In the genomic region with DNA sequence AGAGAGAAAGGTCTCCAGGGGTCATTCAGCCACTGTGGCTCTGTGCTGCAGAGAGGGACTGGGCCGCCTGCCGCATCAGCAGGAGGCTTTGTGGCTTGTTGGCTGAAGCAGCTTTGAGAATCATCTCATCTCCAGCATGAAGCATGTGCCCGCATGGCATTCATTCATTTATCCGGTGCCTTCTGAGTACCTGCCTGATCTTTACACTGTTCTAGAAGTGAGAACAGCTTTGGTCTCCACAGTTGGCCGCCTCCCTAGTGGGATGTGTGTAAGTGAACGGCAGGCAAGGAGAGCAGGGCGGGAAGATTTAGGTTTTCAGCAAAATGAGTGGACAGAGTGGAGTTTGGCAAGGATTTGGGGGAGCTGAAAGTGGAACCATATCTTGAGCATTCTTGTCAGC, we compare ENCODE assay signal across 11 mouse cellular contexts. TPM values are rescaled to one million over a fixed set of nuclear protein-coding genes. Genes with fewer than 3 reads are reported as not detected.
"Had no signal": no experiment of that assay in that cellular context is flagged by ENCODE, and none has a peak within 500 bp of the region (broad histone marks: within the 10 kb centered on the region; RNA-seq: fewer than 3 reads in every experiment).

No protein-coding gene starts in this region.

- ATAC-seq: liver, embryonic 12.5 days; midbrain, embryonic 16.5 days had no signal

- DNase-seq: kidney, adult 8-10 months; kidney, postnatal 25 days; layer of hippocampus, adult 9-11 months; layer of hippocampus, postnatal 36 days; lung, postnatal 14 days; spleen, adult 18-20 months; thymus, adult 18-20 months; thymus, postnatal 25 days had no signal

RNA-seq across cellular contexts. Expression of gene Vash2, which starts 39.3 kb away (rescaled TPM):
- total RNA-seq: megakaryocyte-erythroid progenitor cell, adult 5-6 weeks had no signal
